Comparison of ENCODE assay signal across 21 mouse cellular contexts in the genomic region with DNA sequence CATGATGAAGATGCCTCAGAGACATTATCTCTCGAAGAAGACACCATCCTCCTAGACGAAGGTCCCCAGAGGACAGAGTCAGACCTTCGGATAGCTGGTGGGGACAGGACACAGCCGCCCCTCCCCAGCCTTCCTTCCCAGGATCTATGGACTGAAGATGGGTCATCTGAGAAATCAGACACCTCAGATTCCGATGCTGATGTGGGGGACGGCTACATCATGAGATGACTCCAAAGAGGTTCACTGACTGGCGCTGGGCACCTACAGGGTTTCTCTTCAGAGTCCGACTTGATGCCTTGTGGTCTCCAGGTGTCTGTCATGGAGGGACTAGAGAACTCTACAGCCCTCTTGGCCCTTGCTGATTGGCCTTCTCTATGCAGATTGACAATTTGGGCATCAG. TPM values are rescaled to one million over a fixed set of nuclear protein-coding genes. Genes with fewer than 3 reads are reported as not detected.
"Had no signal": no experiment of that assay in that cellular context is flagged by ENCODE, and none has a peak within 500 bp of the region (broad histone marks: within the 10 kb centered on the region; RNA-seq: fewer than 3 reads in every experiment).

No protein-coding gene starts in this region.

- H3K4me2 ChIP-seq: lung, embryonic 15.5 days; midbrain, embryonic 11.5 days; midbrain, embryonic 13.5 days; midbrain, embryonic 15.5 days; neural tube, embryonic 12.5 days; stomach, embryonic 15.5 days had no signal

- H3K27ac ChIP-seq: lung, embryonic 15.5 days; midbrain, embryonic 13.5 days; midbrain, embryonic 15.5 days; neural tube, embryonic 12.5 days; stomach, embryonic 15.5 days; stomach, postnatal 0 days had no signal

- ATAC-seq: lung, postnatal 0 days; midbrain, embryonic 13.5 days; midbrain, embryonic 15.5 days had no signal

- H3K27me3 ChIP-seq: lung, embryonic 15.5 days; megakaryocyte, embryonic 14.5 days; midbrain, embryonic 15.5 days; stomach, embryonic 15.5 days had no signal

- H3K9me3 ChIP-seq: lung, embryonic 15.5 days; megakaryocyte, embryonic 14.5 days; midbrain, embryonic 13.5 days; midbrain, embryonic 15.5 days; neural tube, embryonic 12.5 days; stomach, embryonic 15.5 days had no signal

- H3K4me3 ChIP-seq: lung, embryonic 15.5 days; megakaryocyte, embryonic 14.5 days; midbrain, embryonic 13.5 days; midbrain, embryonic 15.5 days; neural tube, embryonic 12.5 days; stomach, embryonic 15.5 days had no signal

- H3K9ac ChIP-seq: lung, embryonic 15.5 days; midbrain, embryonic 13.5 days; midbrain, embryonic 15.5 days; neural tube, embryonic 12.5 days; stomach, embryonic 15.5 days had no signal

- DNase-seq: lung, adult 2 months; lung, postnatal 14 days; lung, postnatal 36 days; right cerebral cortex, postnatal 14 days; thymus, adult 2 months; thymus, postnatal 25 days; thymus, postnatal 4 days had no signal

RNA-seq across cellular contexts. Expression of a gene that starts 12.7 kb away (rescaled TPM):
- polyA plus RNA-seq: liver, embryonic 16.5 days; lung, adult 2 months; lung, embryonic 15.5 days; lung, postnatal 0 days; macrophage; midbrain, embryonic 11.5 days; midbrain, embryonic 13.5 days; midbrain, embryonic 15.5 days; midbrain, postnatal 0 days; neural tube, embryonic 12.5 days; neural tube, embryonic 14.5 days; stomach, embryonic 15.5 days; stomach, postnatal 0 days; testis, adult 2 months; thymus, adult 2 months had no signal
